Mouse (Mus musculus) gastrocnemius, postnatal 25 days (tissue): ENCODE results near the gene Dio3. TPM values are rescaled to one million over a fixed set of nuclear protein-coding genes. Genes with fewer than 3 reads are reported as not detected.

Experiments
- microRNA-seq, 2 experiments: library from miRNA; unstranded; fragments of <30 nt; microRNA quantifications; one replicate each; pipeline ENCODE4 v1.2.0; 2021; ENCODE audit warnings: borderline replicate concordance in 2 of 2
- total RNA-seq, 2 experiments: library from RNA; stranded (reverse); gene quantifications; 1 replicate in 1 of 2; 2 replicates in 1 of 2; pipeline ENCODE4 v1.2.3; 2021

Dio3 gene
- total RNA-seq, 2 experiments from 2014 or later: 0.21 TPM; not detected in 1

Small RNA genes lying within 50 kb of the gene (microRNA-seq; reads per million reads assigned to microRNA genes)
- 0.74 to 2.4 reads per million in 2 experiments for gene Mir1247

Other genes starting within 250 kb of the Dio3 start
- 10 to 100 TPM; 64.0 to 65.0 TPM for gene Ppp2r5c, start 168.1 kb downstream of the Dio3 start, total RNA-seq